Mouse (Mus musculus) urinary bladder, postnatal 10 days (tissue): ENCODE results near the gene Serpina1b.
"Not testable (repeated sequence)": the region's sequence is repeated elsewhere in the genome, so short reads cannot be mapped to it uniquely, and the experiment has no call there.

ENCODE experiments used
- DNase-seq: peaks from one replicate; pipeline ENCODE4 v3.0.0; 2022; ENCODE audit warnings: low spot score

The Serpina1b gene

GRCm38 (mm10) chr12:103830273-103830672 lies at the start of gene Serpina1b:
Serpina1b (minus strand) TSS chr12:103830373.
- not testable (repeated sequence) for DNase-seq

- DNase-seq = not testable (repeated sequence)
Observed at GRCm38 (mm10) chr12:103866873-103867272, 36.7 kb upstream of the Serpina1b start.

- DNase-seq = not testable (repeated sequence)
Observed at GRCm38 (mm10) chr12:103863101-103863974, 33.2 kb upstream of the Serpina1b start, which contains the start of gene Serpina1a. Serpina1a (minus strand) TSS chr12:103863562.

GRCm38 (mm10) chr12:103860976-103861375 lies 30.8 kb upstream of the Serpina1b start:
- no peak for DNase-seq

GRCm38 (mm10) chr12:103860571-103860970 lies 30.4 kb upstream of the Serpina1b start:
- not testable (repeated sequence) for DNase-seq

- DNase-seq = not testable (repeated sequence)
Observed at GRCm38 (mm10) chr12:103859584-103859983, 29.4 kb upstream of the Serpina1b start.

GRCm38 (mm10) chr12:103853032-103853431 lies 22.9 kb upstream of the Serpina1b start:
- not testable (repeated sequence) for DNase-seq

GRCm38 (mm10) chr12:103827661-103828372 lies 2.4 kb downstream of the Serpina1b start:
- not testable (repeated sequence) for DNase-seq

GRCm38 (mm10) chr12:103823826-103824225 lies 6.3 kb downstream of the Serpina1b start:
- not testable (repeated sequence) for DNase-seq

GRCm38 (mm10) chr12:103773246-103773851 lies 56.8 kb downstream of the Serpina1b start, which contains the start of gene Serpina1d:
Serpina1d (minus strand) TSS chr12:103773592.
- not testable (repeated sequence) for DNase-seq

- not testable (repeated sequence) for DNase-seq
Observed at GRCm38 (mm10) chr12:103770597-103770996, 59.6 kb downstream of the Serpina1b start.

GRCm38 (mm10) chr12:103763083-103763482 lies 67.1 kb downstream of the Serpina1b start:
- not testable (repeated sequence) for DNase-seq

- DNase-seq = not testable (repeated sequence)
Observed at GRCm38 (mm10) chr12:103760316-103760715, 69.9 kb downstream of the Serpina1b start.

- not testable (repeated sequence) for DNase-seq
Observed at GRCm38 (mm10) chr12:103745957-103746356, 84.2 kb downstream of the Serpina1b start.

GRCm38 (mm10) chr12:103737791-103738580 lies 92.2 kb downstream of the Serpina1b start:
- not testable (repeated sequence) for DNase-seq

- not testable (repeated sequence) for DNase-seq
Observed at GRCm38 (mm10) chr12:103735566-103735965, 94.6 kb downstream of the Serpina1b start.

- DNase-seq = not testable (repeated sequence)
Observed at GRCm38 (mm10) chr12:103735101-103735500, 95.1 kb downstream of the Serpina1b start.

GRCm38 (mm10) chr12:103711537-103711936 lies 118.6 kb downstream of the Serpina1b start:
- no peak for DNase-seq

GRCm38 (mm10) chr12:103710405-103710804 lies 119.8 kb downstream of the Serpina1b start:
- no peak for DNase-seq

- DNase-seq = no peak
Observed at GRCm38 (mm10) chr12:103706113-103706512, 124.1 kb downstream of the Serpina1b start.

GRCm38 (mm10) chr12:103705547-103705946 lies 124.6 kb downstream of the Serpina1b start:
- DNase-seq = no peak
